32 mouse cellular contexts compared by ENCODE assay signal in the genomic region with DNA sequence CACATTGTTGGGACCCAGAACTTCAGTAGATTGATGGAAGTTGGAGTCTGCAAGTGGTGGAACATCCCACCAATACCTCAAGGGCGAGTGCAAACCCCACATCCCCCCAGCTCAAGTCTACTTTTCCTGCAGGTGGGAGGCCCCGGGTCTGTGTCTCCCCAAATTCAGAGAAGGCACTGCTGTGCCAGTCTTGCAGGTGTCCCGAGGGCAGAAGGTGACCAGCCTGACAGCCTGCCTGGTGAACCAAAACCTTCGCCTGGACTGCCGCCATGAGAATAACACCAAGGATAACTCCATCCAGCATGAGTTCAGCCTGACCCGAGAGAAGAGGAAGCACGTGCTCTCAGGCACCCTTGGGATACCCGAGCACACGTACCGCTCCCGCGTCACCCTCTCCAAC. TPM values are rescaled to one million over a fixed set of nuclear protein-coding genes. Genes with fewer than 3 reads are reported as not detected.
A peak's percentile ranks its signal among the peaks of the same experiment; 100 is the strongest.
DNase-seq lines count a peak whose midpoint lies in the region; ATAC-seq and TF ChIP-seq lines count a peak whose summit lies in the region.
"Had no signal": no experiment of that assay in that cellular context is flagged by ENCODE, and none has a peak within 500 bp of the region (broad histone marks: within the 10 kb centered on the region; RNA-seq: fewer than 3 reads in every experiment).

No protein-coding gene starts in this region.

- no peak overlapping the region for H3K4me3 ChIP-seq in kidney, adult 2 months (ENCODE audit: insufficient read depth, low read depth, low read length)
- H3K4me3 ChIP-seq in kidney, embryonic 16.5 days (ENCODE audit: low read length), result no peak overlapping the region
- no peak overlapping the region for H3K4me3 ChIP-seq in MEL (ENCODE audit: control insufficient read depth in 1 of 2, insufficient read depth in 1 of 2, low read depth in 2 of 2, low read length in 2 of 2)
- H3K4me3 ChIP-seq: embryonic facial prominence, embryonic 12.5 days; heart, embryonic 13.5 days; hindbrain, embryonic 12.5 days; liver, embryonic 12.5 days; megakaryocyte, embryonic 14.5 days; midbrain, embryonic 12.5 days; myocyte; neural tube, embryonic 13.5 days had no signal

- no peaks in the 10 kb centered on the region for H3K27me3 ChIP-seq in kidney, adult 2 months (replicated peaks; ENCODE audit: control insufficient read depth, insufficient read depth, low read length)
- H3K27me3 ChIP-seq in kidney, embryonic 16.5 days (ENCODE audit: insufficient read depth, low read length), result peaks cover 30% of the 10 kb centered on the region
- H3K27me3 ChIP-seq in MEL (ENCODE audit: control insufficient read depth in 1 of 2, insufficient read depth in 2 of 2, low read length in 2 of 2), result no peaks in the 10 kb centered on the region

- TF ChIP-seq RAD21 in MEL (IDR thresholded peaks at IDR 0.05; ENCODE audit: low read depth, low read length), result no peak

- H3K79me2 ChIP-seq in MEL (ENCODE audit: control insufficient read depth, insufficient read depth, low read length, poor library complexity), result no peaks in the 10 kb centered on the region

- no peaks in the 10 kb centered on the region for H3K36me3 ChIP-seq in kidney, adult 2 months (ENCODE audit: control insufficient read depth, insufficient read depth, low read length)
- H3K36me3 ChIP-seq in kidney, embryonic 16.5 days (ENCODE audit: insufficient read depth, low read length), result no peaks in the 10 kb centered on the region
- peaks cover 0 to 35% of the 10 kb centered on the region in 2 experiments; a peak in 2 of 4 replicates for H3K36me3 ChIP-seq in MEL (ENCODE audit: control insufficient read depth in 1 of 2, insufficient read depth in 2 of 2, low read length in 2 of 2)
- H3K36me3 ChIP-seq: embryonic facial prominence, embryonic 12.5 days; heart, embryonic 13.5 days; hindbrain, embryonic 12.5 days; liver, embryonic 12.5 days; midbrain, embryonic 12.5 days; neural tube, embryonic 13.5 days had no signal

- no peak for TF ChIP-seq CTCF in kidney, adult 2 months (conservative IDR thresholded peaks at IDR 0.05; ENCODE audit: insufficient read depth, insufficient read length, low read depth, low read length)
- TF ChIP-seq CTCF in MEL (IDR thresholded peaks at IDR 0.05 in 2 of 3, conservative IDR thresholded peaks at IDR 0.05 in 1 of 3; ENCODE audit: control insufficient read depth in 1 of 3, insufficient read depth in 1 of 3, low read depth in 2 of 3, low read length in 3 of 3, poor library complexity in 1 of 3, severe bottlenecking in 1 of 3), result no peak

- H3K9me3 ChIP-seq in kidney, embryonic 16.5 days (ENCODE audit: low read length), result no peaks in the 10 kb centered on the region
- H3K9me3 ChIP-seq in MEL (replicated peaks; ENCODE audit: insufficient read depth, low read length), result no peaks in the 10 kb centered on the region
- H3K9me3 ChIP-seq: embryonic facial prominence, embryonic 12.5 days; heart, embryonic 13.5 days; hindbrain, embryonic 12.5 days; liver, embryonic 12.5 days; midbrain, embryonic 12.5 days; neural tube, embryonic 13.5 days had no signal

- no peak overlapping the region for H3K9ac ChIP-seq in kidney, embryonic 16.5 days (replicated peaks; ENCODE audit: low read length)
- peak overlapping the region; percentile 10; the same call in 1 of the 2 replicates for H3K9ac ChIP-seq in MEL (ENCODE audit: control insufficient read depth, low read depth, low read length, poor library complexity, severe bottlenecking)
- H3K9ac ChIP-seq: embryonic facial prominence, embryonic 12.5 days; forebrain, postnatal 0 days; heart, embryonic 13.5 days; hindbrain, embryonic 12.5 days; liver, embryonic 12.5 days; liver, postnatal 0 days; midbrain, embryonic 12.5 days had no signal

- H3K4me1 ChIP-seq in kidney, adult 2 months (ENCODE audit: control insufficient read depth, insufficient read depth, low read length), result no peaks in the 10 kb centered on the region
- peaks cover 16% of the 10 kb centered on the region; the same call in 1 of the 2 replicates for H3K4me1 ChIP-seq in kidney, embryonic 16.5 days (ENCODE audit: insufficient read depth, low read length)
- peaks cover 5 to 48% of the 10 kb centered on the region in 2 experiments for H3K4me1 ChIP-seq in MEL (ENCODE audit: control insufficient read depth in 1 of 2, insufficient read depth in 2 of 2, low read length in 2 of 2)

- no peak for ATAC-seq in kidney, embryonic 16.5 days (ENCODE audit: low FRiP score, low TSS enrichment)
- ATAC-seq: forebrain, postnatal 0 days; hindbrain, postnatal 0 days; intestine, embryonic 16.5 days; liver, embryonic 12.5 days; liver, postnatal 0 days; lung, postnatal 0 days had no signal

- WGBS in kidney, adult 2 months, result 72% methylated on average over 12 of the region's 12 CpGs
- WGBS in kidney, embryonic 16.5 days, result 85% methylated on average over 12 of the region's 12 CpGs

- no peak overlapping the region for H3K27ac ChIP-seq in kidney, adult 2 months (ENCODE audit: insufficient read depth, low read depth, low read length)
- H3K27ac ChIP-seq in kidney, embryonic 16.5 days (ENCODE audit: low read length), result no peak overlapping the region
- H3K27ac ChIP-seq in MEL (ENCODE audit: control insufficient read depth, low read depth, low read length), result no peak overlapping the region
- H3K27ac ChIP-seq: embryonic facial prominence, embryonic 12.5 days; heart, embryonic 13.5 days; hindbrain, embryonic 12.5 days; hindbrain, postnatal 0 days; kidney, postnatal 0 days; liver, embryonic 12.5 days; midbrain, embryonic 12.5 days; neural tube, embryonic 13.5 days had no signal

- no peak for TF ChIP-seq POLR2A in kidney, adult 2 months (IDR thresholded peaks at IDR 0.05; ENCODE audit: low read depth, low read length)
- TF ChIP-seq POLR2A in MEL (IDR thresholded peaks at IDR 0.05; ENCODE audit: control insufficient read depth in 1 of 2, insufficient read depth in 1 of 2, low read depth in 1 of 2, low read length in 2 of 2, poor library complexity in 1 of 2), result no peak

- peak; percentile 49 for DNase-seq in kidney, adult 2 months
- DNase-seq in MEL (ENCODE audit: low read depth, low spot score), result no peak
- DNase-seq in induced T-regulatory cell, adult 2 months (ENCODE audit: low read depth), result peak; percentile 44
- peak; percentile 76 for DNase-seq in thymus, postnatal 14 days
- DNase-seq in adrenal gland, postnatal 14 days, result no peak
- DNase-seq in right cerebral cortex, postnatal 4 days, result no peak
- DNase-seq: adrenal gland, adult 2 months; B cell, adult 2 months; cerebellum, adult 8-10 months; embryo, embryonic 11 days; forebrain, postnatal 0 days; heart, postnatal 36 days; left cerebral cortex, postnatal 4 days; liver, postnatal 0 days; lung, postnatal 4 days had no signal

- H3K4me2 ChIP-seq in kidney, embryonic 16.5 days (replicated peaks; ENCODE audit: low read depth, low read length), result no peak overlapping the region
- H3K4me2 ChIP-seq: embryonic facial prominence, embryonic 12.5 days; heart, embryonic 13.5 days; hindbrain, embryonic 12.5 days; liver, embryonic 12.5 days; midbrain, embryonic 12.5 days; neural tube, embryonic 13.5 days had no signal

- no peak for TF ChIP-seq EP300 in MEL (IDR thresholded peaks at IDR 0.05; ENCODE audit: low read depth in 1 of 2, low read length in 2 of 2)

TF ChIP-seq in MEL, 35 proteins besides CTCF, POLR2A, EP300 and RAD21:
- no peak for TF ChIP-seq CHD1 (IDR thresholded peaks at IDR 0.05; ENCODE audit: low read depth, low read length)
- no peak for TF ChIP-seq SIN3A (IDR thresholded peaks at IDR 0.05; ENCODE audit: low read length)
- TF ChIP-seq BHLHE40 (IDR thresholded peaks at IDR 0.05; ENCODE audit: borderline replicate concordance, low read depth, low read length), result no peak

RNA-seq across cellular contexts. Expression of a gene that starts 3.2 kb away (rescaled TPM):
- polyA plus RNA-seq in kidney, adult 2 months (2012; rRNA removed), result 9.2 and 20.6 TPM in 2 replicates
- polyA plus RNA-seq in kidney, embryonic 16.5 days (2015; fragmentation: Nextera tagmentation; extraction: Ambion mirVana), result 7.7 and 10.5 TPM in 2 replicates
- total RNA-seq in MEL (2012; rRNA removed), result 1.5 and 4.0 TPM in 2 replicates
- 10 to 100 TPM in 1 of 2 experiments, not detected in 1; 24.0 TPM for polyA plus RNA-seq in MEL (2012; ENCODE audit: insufficient read depth in 1 of 2, insufficient read length in 2 of 2, low read depth in 1 of 2, low replicate concordance in 2 of 2, missing spikeins in 1 of 2)
- total RNA-seq in adrenal gland, postnatal 14 days (2021), result 35.7 and 56.8 TPM in 2 replicates
- polyA plus RNA-seq: hindbrain, embryonic 12.5 days; midbrain, embryonic 12.5 days; myocyte had no signal

RNA-seq across cellular contexts. Expression of a gene that starts 20.4 kb away (rescaled TPM):
- 55.5 and 66.8 TPM in 2 replicates for polyA plus RNA-seq in kidney, adult 2 months (2012; rRNA removed)
- polyA plus RNA-seq in kidney, embryonic 16.5 days (2015; fragmentation: Nextera tagmentation; extraction: Ambion mirVana), result 53.9 and 57.7 TPM in 2 replicates
- total RNA-seq in MEL (2012; rRNA removed), result 3.6 and 4.3 TPM in 2 replicates
- 10 to 100 TPM in 1 of 2 experiments, not detected in 1; 13.9 TPM for polyA plus RNA-seq in MEL (2012; ENCODE audit: insufficient read depth in 1 of 2, insufficient read length in 2 of 2, low read depth in 1 of 2, low replicate concordance in 2 of 2, missing spikeins in 1 of 2)
- total RNA-seq in adrenal gland, postnatal 14 days (2021), result 49.5 and 54.9 TPM in 2 replicates

RNA-seq across cellular contexts. Expression of a gene that starts 55.1 kb away (rescaled TPM):
- polyA plus RNA-seq in kidney, adult 2 months (2012; rRNA removed), result 4.4 and 5.4 TPM in 2 replicates
- polyA plus RNA-seq in kidney, embryonic 16.5 days (2015; fragmentation: Nextera tagmentation; extraction: Ambion mirVana), result 0.10 and 0.25 TPM in 2 replicates
- total RNA-seq in MEL (2012; rRNA removed), result not detected in 2 replicates
- polyA plus RNA-seq in MEL (2012; ENCODE audit: insufficient read depth in 1 of 2, insufficient read length in 2 of 2, low read depth in 1 of 2, low replicate concordance in 2 of 2, missing spikeins in 1 of 2), result under 1 TPM in 1 of 2 experiments, not detected in 1; 0.10 TPM
- not detected in 2 replicates for total RNA-seq in adrenal gland, postnatal 14 days (2021)
- total RNA-seq: gastrocnemius, adult 8-10 months; gastrocnemius, postnatal 4 days; heart, adult 8-10 months; heart, postnatal 36 days; left cerebral cortex, postnatal 4 days had no signal
- polyA plus RNA-seq: activated CD4-positive, CD25-positive, alpha-beta regulatory T cell, adult 4 months; heart, embryonic 13.5 days; liver, embryonic 12.5 days; liver, postnatal 0 days; midbrain, embryonic 12.5 days; neural tube, embryonic 13.5 days had no signal

Comparison
In these comparisons a context has a peak if more than half of its experiments do, and no peak if none do; other contexts are left out.
1. DNase-seq: peak in kidney, adult 2 months (single experiment), induced T-regulatory cell, adult 2 months (single experiment) and thymus, postnatal 14 days (single experiment); none in MEL (single experiment), adrenal gland, postnatal 14 days (single experiment) and right cerebral cortex, postnatal 4 days (single experiment).